Mouse (Mus musculus): ENCODE results near the gene Mknk2.

The Mknk2 gene

GRCm38 (mm10) chr10:80669737-80670485 lies 8.0 kb downstream of the Mknk2 start:
- peak; percentile 77 for DNase-seq (ENCODE audit: low spot score)

- DNase-seq (ENCODE audit: low spot score): no peak
Observed at GRCm38 (mm10) chr10:80669018-80669417, 8.9 kb downstream of the Mknk2 start.

DNA sequence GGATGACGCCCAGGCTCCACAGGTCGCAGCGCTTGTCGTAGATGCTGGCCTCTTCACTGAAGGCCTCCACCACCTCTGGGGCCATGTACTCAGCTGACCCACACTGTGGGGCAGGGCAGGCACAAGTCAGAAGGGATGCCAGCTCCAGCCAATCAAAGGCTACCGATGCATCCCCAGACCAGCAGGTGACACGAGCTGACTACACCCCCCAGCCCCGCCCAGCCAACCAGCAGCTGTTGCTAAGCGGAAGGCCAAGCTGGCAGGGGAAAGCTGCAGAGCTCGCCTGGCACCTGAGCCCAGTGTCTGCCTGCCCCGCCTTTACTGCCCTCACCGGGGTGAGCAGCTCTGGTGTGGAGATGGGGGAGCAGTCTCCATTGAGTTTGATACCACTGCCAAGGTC lies 9.3 kb downstream of the Mknk2 start:
- peak; percentile 89 for DNase-seq (ENCODE audit: low spot score)

DNA sequence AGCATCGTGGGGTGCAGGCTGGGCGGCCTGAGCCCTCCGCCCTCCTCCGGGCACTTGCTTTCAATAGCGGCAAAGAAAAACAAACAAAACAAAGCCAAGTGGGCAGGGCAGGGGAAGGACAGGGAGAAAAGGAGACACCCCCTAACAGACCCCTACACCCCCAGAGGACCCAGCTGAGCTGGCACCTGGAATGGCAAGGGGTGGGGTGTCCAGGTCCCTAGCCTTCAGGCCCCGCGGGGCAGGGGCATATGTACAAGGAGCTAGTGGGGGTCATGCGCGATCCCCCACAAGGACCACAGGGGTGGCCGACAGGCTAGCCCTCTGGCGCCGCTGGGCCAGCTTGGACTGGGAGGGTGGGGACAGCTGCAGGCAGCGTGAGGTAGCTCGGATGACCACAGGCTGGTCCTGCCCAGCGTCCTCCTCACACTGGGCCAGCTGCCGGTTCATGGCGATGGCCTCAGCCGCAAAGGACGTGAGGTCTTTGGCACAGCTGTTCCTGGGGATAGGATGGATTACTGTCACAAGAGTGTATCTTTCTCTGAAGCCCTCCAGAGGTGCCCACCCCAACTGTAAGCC lies 11.0 kb downstream of the Mknk2 start:
- DNase-seq (ENCODE audit: low spot score): no peak

GRCm38 (mm10) chr10:80665981-80666733 lies 11.8 kb downstream of the Mknk2 start:
- DNase-seq (ENCODE audit: low spot score): peak; percentile 46

GRCm38 (mm10) chr10:80665459-80665858 lies 12.5 kb downstream of the Mknk2 start:
- DNase-seq (ENCODE audit: low spot score): no peak

DNA sequence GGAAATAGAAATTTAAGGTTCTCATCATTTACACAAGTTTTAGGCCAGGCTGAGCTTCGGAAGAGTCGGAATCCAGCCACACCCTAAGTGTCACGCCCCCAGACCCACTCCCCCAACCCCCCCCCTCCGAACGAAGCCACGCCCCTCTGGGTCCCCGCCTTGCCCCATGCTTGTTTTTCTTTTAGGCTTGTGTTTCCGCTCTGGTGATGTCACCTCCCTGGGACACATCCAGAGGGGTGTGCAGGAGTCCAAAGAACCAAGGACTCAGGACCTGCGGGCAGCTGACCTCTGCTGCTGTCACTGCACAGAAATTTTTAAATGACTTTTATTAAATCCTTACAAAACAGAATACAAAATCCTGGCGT lies 12.9 kb downstream of the Mknk2 start:
- peak; percentile 71 for DNase-seq (ENCODE audit: low spot score)

- DNase-seq (ENCODE audit: low spot score): peak; percentile 87
Observed at GRCm38 (mm10) chr10:80664197-80665015, 13.5 kb downstream of the Mknk2 start.

GRCm38 (mm10) chr10:80663485-80664196 lies 14.3 kb downstream of the Mknk2 start:
- no peak for DNase-seq (ENCODE audit: low spot score)

DNA sequence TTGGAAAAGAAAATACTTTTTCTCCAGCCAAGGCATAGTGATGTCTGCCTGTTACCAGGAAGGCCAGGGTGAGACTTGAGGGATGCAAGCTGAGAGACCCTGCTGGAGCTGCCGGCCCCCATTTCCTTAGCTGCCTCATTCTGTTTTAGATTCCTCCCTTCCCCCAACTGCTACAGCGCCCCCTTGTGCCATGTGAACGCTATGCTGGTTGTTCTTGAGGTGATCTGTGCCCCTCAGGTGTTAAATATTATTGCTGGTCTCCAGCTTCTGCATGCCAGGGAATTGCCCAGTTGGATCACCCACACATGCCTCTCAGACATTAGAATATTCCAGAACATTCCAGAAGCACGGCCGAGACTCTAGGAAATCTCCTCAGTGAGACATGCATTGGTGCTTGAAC lies 16.8 kb downstream of the Mknk2 start:
- DNase-seq (ENCODE audit: low spot score): no peak

- peak; percentile 77 for DNase-seq (ENCODE audit: low spot score)
Observed at GRCm38 (mm10) chr10:80659213-80659612, 18.7 kb downstream of the Mknk2 start.

DNA sequence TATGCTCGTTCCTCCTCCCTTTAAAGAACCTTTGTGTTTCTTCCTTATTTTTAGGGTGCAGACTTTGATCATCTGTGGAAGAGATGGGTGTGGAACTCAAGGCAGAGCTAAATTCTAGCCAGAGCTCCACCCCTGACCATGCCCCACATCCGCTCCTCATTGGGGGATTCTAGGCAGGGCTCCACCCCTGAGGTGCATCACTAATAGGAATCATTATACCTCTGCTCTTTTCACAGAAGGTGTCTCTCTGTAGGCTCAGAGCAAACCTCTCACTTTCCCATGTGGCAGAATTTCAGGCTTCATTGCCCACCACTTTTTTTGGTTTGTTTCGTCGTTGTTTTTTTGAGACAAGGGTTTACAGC lies 19.1 kb downstream of the Mknk2 start:
- peak; percentile 60 for DNase-seq (ENCODE audit: low spot score)

DNA sequence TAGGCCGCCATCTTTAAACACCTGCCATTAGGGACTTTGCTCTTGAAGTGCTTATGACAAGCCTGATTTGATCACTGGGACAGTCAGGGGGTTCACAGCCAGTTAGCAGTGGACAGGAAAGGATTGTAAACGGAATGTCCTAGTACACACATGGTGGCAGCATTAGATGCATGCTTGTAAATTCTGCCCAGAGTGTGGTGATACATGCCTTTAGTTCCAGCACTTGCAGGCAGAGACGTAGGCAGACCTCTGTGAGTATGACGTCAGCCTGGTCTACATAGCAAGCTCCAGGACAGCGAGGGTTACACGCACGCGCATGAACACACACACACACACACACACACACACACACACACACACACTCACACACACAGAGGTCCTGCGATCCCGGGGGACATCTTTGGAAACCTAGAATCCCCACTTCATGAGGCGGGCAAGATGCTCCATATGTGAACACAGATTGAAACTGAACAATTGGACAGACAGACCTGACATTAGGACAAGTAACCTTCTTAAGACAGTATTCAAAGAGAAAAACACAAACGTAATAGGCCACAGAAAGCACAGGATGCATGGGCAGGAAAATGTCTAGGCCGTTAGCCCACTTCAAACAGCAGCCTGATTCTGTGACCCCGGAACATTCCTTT lies 19.6 kb downstream of the Mknk2 start:
- peak; percentile 69 for DNase-seq (ENCODE audit: low spot score)

DNA sequence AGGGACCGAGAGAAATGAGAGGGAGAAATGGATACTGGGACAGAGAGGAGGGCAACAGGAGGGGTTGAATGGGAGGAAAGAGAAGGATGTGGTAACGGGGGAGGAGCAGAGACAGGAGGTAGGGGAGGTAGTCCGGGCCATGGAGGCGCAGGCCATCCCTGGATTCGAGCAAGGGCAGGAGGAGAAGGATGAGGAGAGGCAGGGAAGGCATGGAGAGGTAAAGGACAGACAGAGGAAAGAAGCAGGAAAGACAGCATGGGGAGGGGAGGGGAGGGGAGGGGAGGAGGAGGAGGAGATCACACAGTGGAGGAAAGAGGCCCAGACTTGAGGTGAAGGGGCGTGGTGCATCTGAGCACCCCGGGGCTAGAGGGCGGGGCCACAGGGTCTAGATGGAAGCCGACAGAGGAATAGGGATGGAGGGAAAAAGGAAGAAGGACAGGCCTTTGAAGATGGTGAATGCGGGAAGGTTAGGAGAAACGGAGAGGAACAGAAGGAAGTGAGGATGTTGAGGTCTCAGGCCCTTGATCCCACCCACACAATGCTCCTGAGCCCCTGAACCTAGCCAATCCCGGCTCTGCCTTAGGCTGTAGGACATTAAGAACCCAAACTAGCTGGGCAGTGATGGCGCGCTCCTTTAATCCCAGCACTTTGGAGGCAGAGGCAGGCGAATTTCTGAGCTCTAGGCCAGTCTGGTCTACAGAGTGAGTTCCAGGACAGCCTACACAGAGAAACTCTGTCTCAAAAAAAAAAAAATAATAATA lies 20.9 kb downstream of the Mknk2 start, which contains the start of gene Btbd2:
Gene Btbd2 (minus strand): TSS at position 209 of the 761 bp plus-strand sequence.
- DNase-seq (ENCODE audit: low spot score): peak; percentile 61

GRCm38 (mm10) chr10:80656130-80656862 lies 21.6 kb downstream of the Mknk2 start:
- DNase-seq (ENCODE audit: low spot score): peak; percentile 97

DNA sequence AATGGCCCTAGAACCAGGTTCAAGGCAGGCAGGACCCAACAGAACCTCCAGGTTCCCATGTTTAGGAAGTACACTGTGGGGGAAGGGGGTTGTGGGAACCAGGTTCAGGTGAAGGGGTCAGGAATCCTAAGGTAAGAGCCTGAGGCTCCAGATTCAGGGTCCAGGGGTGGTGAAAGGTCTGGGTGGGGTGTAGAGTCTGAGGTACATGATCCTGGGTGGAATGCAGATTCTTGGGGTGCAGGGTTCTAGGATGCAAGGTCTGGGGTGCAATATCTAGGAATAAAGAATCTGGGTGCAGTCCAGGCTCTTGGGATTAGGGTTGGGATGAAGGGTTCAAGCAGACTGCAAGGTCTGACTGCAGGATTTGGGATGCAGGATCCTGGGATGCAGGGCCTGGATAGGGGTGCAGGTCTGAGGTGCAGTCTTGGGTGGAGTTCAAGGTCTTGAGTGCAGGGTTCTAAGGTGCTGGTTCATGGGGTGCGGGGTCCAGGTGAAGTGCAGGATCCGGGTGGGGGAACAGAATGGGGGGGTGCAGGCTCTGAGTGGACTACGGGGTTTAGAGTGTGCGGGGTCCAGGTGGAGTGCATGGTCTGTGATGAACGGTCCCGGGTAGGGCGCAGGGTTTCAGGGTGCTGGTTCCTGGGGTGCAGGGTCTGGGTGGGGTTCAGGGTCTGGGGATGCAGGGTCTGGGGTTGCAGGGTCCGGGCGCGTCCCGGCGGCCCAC lies 22.3 kb downstream of the Mknk2 start:
- no peak for DNase-seq (ENCODE audit: low spot score)

GRCm38 (mm10) chr10:80654866-80655265 lies 23.0 kb downstream of the Mknk2 start:
- no peak for DNase-seq (ENCODE audit: low spot score)

- DNase-seq (ENCODE audit: low spot score): no peak
Observed at GRCm38 (mm10) chr10:80653156-80653720, 24.7 kb downstream of the Mknk2 start.

- DNase-seq (ENCODE audit: low spot score): no peak
Observed at GRCm38 (mm10) chr10:80650392-80650791, 27.5 kb downstream of the Mknk2 start.

Data from MN1 (cell line).